Mouse (Mus musculus) leukemia stem cell, adult 10-12 weeks (primary cell): ENCODE data around the gene Col6a3. TPM values are rescaled to one million over a fixed set of nuclear protein-coding genes. Genes with fewer than 3 reads are reported as not detected.

Source experiments
- polyA plus RNA-seq: library from polyadenylated mRNA; stranded (reverse); fragments of >175 nt; gene quantifications from 2 replicates; pipeline ENCODE4 v1.2.3, GENCODE M21; 2012; ENCODE audit warnings: low replicate concordance

Gene Col6a3
- polyA plus RNA-seq, result 0.08 and 0.66 TPM in 2 replicates

DNA sequence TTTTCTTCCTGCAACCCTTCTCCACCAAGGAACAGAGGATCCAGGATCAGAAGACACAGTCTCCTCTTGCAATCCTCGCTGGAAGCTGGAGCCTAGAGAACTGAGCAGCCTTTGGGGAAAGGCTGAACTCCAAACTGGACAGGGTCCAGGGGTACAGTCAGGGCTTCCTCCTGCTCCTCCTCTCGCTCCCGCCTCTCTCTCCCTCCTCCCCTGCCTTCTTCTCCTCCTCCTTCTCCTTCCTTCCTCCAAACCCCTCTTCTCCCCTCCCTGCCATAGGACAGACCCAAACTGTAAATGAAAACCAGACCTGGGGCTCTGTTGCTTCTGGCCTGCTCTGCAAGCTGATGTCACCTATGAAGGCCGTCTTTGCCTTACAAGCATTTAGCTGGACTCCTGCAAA is at the start of gene Col6a3:
Gene Col6a3 (minus strand): TSS at position 136 of the 400 bp plus-strand sequence.

Other genes starting within 250 kb of the Col6a3 start
- gene Cops8, start 241.0 kb downstream of the Col6a3 start, polyA plus RNA-seq, result 5.0 and 15.4 TPM in 2 replicates
- 0.03 TPM in 1 of 2 replicates, not detected in the other for gene Mlph, start 71.1 kb upstream of the Col6a3 start, polyA plus RNA-seq
- gene Prlh, start 109.1 kb upstream of the Col6a3 start, polyA plus RNA-seq, result not detected in 2 replicates
- gene Rab17, start 125.7 kb upstream of the Col6a3 start, polyA plus RNA-seq, result 0.19 TPM in 1 of 2 replicates, not detected in the other
- gene Lrrfip1, start 154.8 kb upstream of the Col6a3 start, polyA plus RNA-seq, result 2.6 and 3.7 TPM in 2 replicates